Mouse (Mus musculus): Measurements from ENCODE around the gene Unk. TPM values are rescaled to one million over a fixed set of nuclear protein-coding genes. Genes with fewer than 3 reads are reported as not detected.

Gene Unk
- polyA plus RNA-seq, 1 experiment from 2014 or later = 25.7 TPM

GRCm38 (mm10) chr11:116060596-116060995 lies 30.5 kb downstream of the Unk start:
- Histone ChIP-seq H3K9me3 (no peaks in the 10 kb centered on the region), H3K4me2 (replicated peaks) (no peak overlapping the region), H3K27ac (no peak overlapping the region), H3K27me3 (replicated peaks) (no peaks in the 10 kb centered on the region), H3K4me3 (replicated peaks) (no peak overlapping the region), H3K4me1 (replicated peaks) (no peaks in the 10 kb centered on the region), H3K36me3 (peaks cover 39% of the 10 kb centered on the region), H3K9ac (no peak overlapping the region)
- WGBS = 78% methylated on average over 9 of the region's 9 CpGs
- ATAC-seq = no peak

- Histone ChIP-seq H3K4me2 (replicated peaks) (no peak overlapping the region), H3K4me1 (replicated peaks) (no peaks in the 10 kb centered on the region), H3K9ac (no peak overlapping the region), H3K27ac (no peak overlapping the region), H3K4me3 (replicated peaks) (no peak overlapping the region), H3K9me3 (no peaks in the 10 kb centered on the region), H3K36me3 (peaks cover 29% of the 10 kb centered on the region), H3K27me3 (replicated peaks) (no peaks in the 10 kb centered on the region)
- WGBS = 86% methylated on average over 13 of the region's 13 CpGs
- ATAC-seq = no peak
These were observed 31.7 kb downstream of the Unk start for GRCm38 (mm10) chr11:116061641-116062415.

- no peak for ATAC-seq
- H3K4me2 ChIP-seq (replicated peaks) = no peak overlapping the region
- peaks cover 23% of the 10 kb centered on the region for H3K36me3 ChIP-seq
These were observed 32.4 kb downstream of the Unk start for GRCm38 (mm10) chr11:116062521-116062920.

GRCm38 (mm10) chr11:116063562-116063961 lies 33.4 kb downstream of the Unk start:
- Histone ChIP-seq H3K9ac (no peak overlapping the region), H3K36me3 (peaks cover 12% of the 10 kb centered on the region), H3K4me1 (replicated peaks) (no peaks in the 10 kb centered on the region), H3K27ac (no peak overlapping the region), H3K4me3 (replicated peaks) (no peak overlapping the region), H3K27me3 (replicated peaks) (no peaks in the 10 kb centered on the region), H3K4me2 (replicated peaks) (no peak overlapping the region), H3K9me3 (no peaks in the 10 kb centered on the region)
- no peak for ATAC-seq
- 70% methylated on average over 13 of the region's 13 CpGs for WGBS

More at GRCm38 (mm10) chr11:116062521-116062920, 32.4 kb downstream of the Unk start:
- Histone ChIP-seq H3K4me1 (replicated peaks) (no peaks in the 10 kb centered on the region), H3K9ac (no peak overlapping the region), H3K27ac (no peak overlapping the region), H3K4me3 (replicated peaks) (no peak overlapping the region), H3K27me3 (replicated peaks) (no peaks in the 10 kb centered on the region), H3K9me3 (no peaks in the 10 kb centered on the region)
- WGBS = 72% methylated on average over 8 of the region's 8 CpGs

GRCm38 (mm10) chr11:116064187-116064867 lies 34.2 kb downstream of the Unk start:
- no peak overlapping the region for H3K4me3 ChIP-seq (replicated peaks)
- H3K27me3 ChIP-seq (replicated peaks) = no peaks in the 10 kb centered on the region
- 68% methylated on average over 23 of the region's 23 CpGs for WGBS
- no peak for ATAC-seq
- H3K4me2 ChIP-seq (replicated peaks) = no peak overlapping the region
- no peak overlapping the region for H3K9ac ChIP-seq
- H3K9me3 ChIP-seq = no peaks in the 10 kb centered on the region
- H3K36me3 ChIP-seq = peaks cover 4% of the 10 kb centered on the region
- H3K27ac ChIP-seq = no peak overlapping the region
- no peaks in the 10 kb centered on the region for H3K4me1 ChIP-seq (replicated peaks)

GRCm38 (mm10) chr11:116065345-116065744 lies 35.2 kb downstream of the Unk start:
- H3K4me3 ChIP-seq (replicated peaks) = no peak overlapping the region
- no peaks in the 10 kb centered on the region for H3K9me3 ChIP-seq
- no peak for ATAC-seq
- 82% methylated on average over 12 of the region's 12 CpGs for WGBS
- no peak overlapping the region for H3K27ac ChIP-seq
- H3K36me3 ChIP-seq = no peaks in the 10 kb centered on the region
- H3K4me1 ChIP-seq (replicated peaks) = no peaks in the 10 kb centered on the region
- H3K9ac ChIP-seq = no peak overlapping the region
- H3K27me3 ChIP-seq (replicated peaks) = no peaks in the 10 kb centered on the region
- no peak overlapping the region for H3K4me2 ChIP-seq (replicated peaks)

- H3K9me3 ChIP-seq = no peaks in the 10 kb centered on the region
- H3K27ac ChIP-seq = no peak overlapping the region
- no peak for ATAC-seq
- no peak overlapping the region for H3K4me2 ChIP-seq (replicated peaks)
- H3K9ac ChIP-seq = no peak overlapping the region
- H3K4me1 ChIP-seq (replicated peaks) = 0 out of 2 replicates have a peak, but pooled peaks cover 3% of the 10 kb centered on the region
- no peaks in the 10 kb centered on the region for H3K36me3 ChIP-seq
- H3K27me3 ChIP-seq (replicated peaks) = no peaks in the 10 kb centered on the region
- WGBS = 62% methylated on average over 5 of the region's 5 CpGs
- H3K4me3 ChIP-seq (replicated peaks) = no peak overlapping the region
These were observed 41.4 kb downstream of the Unk start for GRCm38 (mm10) chr11:116071510-116071909.

GRCm38 (mm10) chr11:116072608-116073007 lies 42.5 kb downstream of the Unk start:
- H3K4me2 ChIP-seq (replicated peaks) = no peak overlapping the region
- ATAC-seq = no peak
- no peaks in the 10 kb centered on the region for H3K27me3 ChIP-seq (replicated peaks)
- no peaks in the 10 kb centered on the region for H3K9me3 ChIP-seq
- no peaks in the 10 kb centered on the region for H3K36me3 ChIP-seq
- no peak overlapping the region for H3K9ac ChIP-seq
- WGBS = 77% methylated on average over 3 of the region's 3 CpGs
- peaks cover 8% of the 10 kb centered on the region for H3K4me1 ChIP-seq (replicated peaks)
- H3K4me3 ChIP-seq (replicated peaks) = no peak overlapping the region
- no peak overlapping the region for H3K27ac ChIP-seq

- no peak overlapping the region for H3K27ac ChIP-seq
- no peak for ATAC-seq
- H3K4me1 ChIP-seq (replicated peaks) = peaks cover 21% of the 10 kb centered on the region
- H3K9me3 ChIP-seq = no peaks in the 10 kb centered on the region
- no peak overlapping the region for H3K4me2 ChIP-seq (replicated peaks)
- no peaks in the 10 kb centered on the region for H3K27me3 ChIP-seq (replicated peaks)
- no peak overlapping the region for H3K4me3 ChIP-seq (replicated peaks)
- 62% methylated on average over 7 of the region's 7 CpGs for WGBS
- peaks cover 4% of the 10 kb centered on the region; the same call in 1 of the 2 replicates for H3K36me3 ChIP-seq
- H3K9ac ChIP-seq = no peak overlapping the region
These were observed 44.4 kb downstream of the Unk start for GRCm38 (mm10) chr11:116074436-116074991.

GRCm38 (mm10) chr11:116075539-116076265 lies 45.6 kb downstream of the Unk start:
- Histone ChIP-seq H3K9ac (no peak overlapping the region), H3K27ac (no peak overlapping the region), H3K4me1 (replicated peaks) (peaks cover 24% of the 10 kb centered on the region), H3K9me3 (no peaks in the 10 kb centered on the region), H3K4me2 (replicated peaks) (no peak overlapping the region), H3K36me3 (peaks cover 13% of the 10 kb centered on the region), H3K4me3 (replicated peaks) (no peak overlapping the region), H3K27me3 (replicated peaks) (no peaks in the 10 kb centered on the region)
- 56% methylated on average over 20 of the region's 20 CpGs for WGBS
- no peak for ATAC-seq

- ATAC-seq = no peak
- 62% methylated on average over 7 of the region's 7 CpGs for WGBS
- Histone ChIP-seq H3K9ac (no peak overlapping the region), H3K36me3 (peaks cover 15% of the 10 kb centered on the region), H3K27ac (no peak overlapping the region), H3K4me3 (replicated peaks) (no peak overlapping the region), H3K9me3 (no peaks in the 10 kb centered on the region), H3K4me1 (replicated peaks) (peaks cover 24% of the 10 kb centered on the region), H3K4me2 (replicated peaks) (no peak overlapping the region), H3K27me3 (replicated peaks) (no peaks in the 10 kb centered on the region)
These were observed 46.1 kb downstream of the Unk start for GRCm38 (mm10) chr11:116076266-116076540.

- peak; percentile 11; the same call in 1 of the 2 replicates for ATAC-seq
- no peaks in the 10 kb centered on the region for H3K27me3 ChIP-seq (replicated peaks)
- H3K36me3 ChIP-seq = peaks cover 21% of the 10 kb centered on the region
- WGBS = 69% methylated on average over 7 of the region's 7 CpGs
- H3K9me3 ChIP-seq = no peaks in the 10 kb centered on the region
- peaks cover 24% of the 10 kb centered on the region for H3K4me1 ChIP-seq (replicated peaks)
- no peak overlapping the region; the same call in 1 of the 2 replicates for H3K27ac ChIP-seq
- H3K4me2 ChIP-seq (replicated peaks) = peak overlapping the region; percentile 60
- H3K4me3 ChIP-seq (replicated peaks) = no peak overlapping the region; the same call in 1 of the 2 replicates
- H3K9ac ChIP-seq = peak overlapping the region; percentile 23; the same call in 1 of the 2 replicates
These were observed 46.7 kb downstream of the Unk start for GRCm38 (mm10) chr11:116076836-116077235.

Data from intestine, embryonic 15.5 days (tissue).